Mouse (Mus musculus) gastrocnemius, postnatal 14 days (tissue): ENCODE results near the gene Tgfb2. TPM values are rescaled to one million over a fixed set of nuclear protein-coding genes. Genes with fewer than 3 reads are reported as not detected.
A peak's percentile ranks its signal among the peaks of the same experiment; 100 is the strongest.

ENCODE experiments used
- DNase-seq: peaks from one replicate; pipeline ENCODE4 v3.0.0; 2021; ENCODE audit warnings: mixed read lengths
- intact Hi-C: fragments of 180-260 bp; cut with DNase I; formaldehyde crosslinking; loops from one replicate; pipeline ENCODE4 v1.15.1; 2025; ENCODE audit warnings: low total_unique reads
- total RNA-seq, 2 experiments: library from RNA; stranded (reverse); gene quantifications; 2 replicates each; pipeline ENCODE4 v1.2.3; 2021

Tgfb2 gene
- total RNA-seq, 2 experiments from 2014 or later = 15.7 to 23.8 TPM

DNA sequence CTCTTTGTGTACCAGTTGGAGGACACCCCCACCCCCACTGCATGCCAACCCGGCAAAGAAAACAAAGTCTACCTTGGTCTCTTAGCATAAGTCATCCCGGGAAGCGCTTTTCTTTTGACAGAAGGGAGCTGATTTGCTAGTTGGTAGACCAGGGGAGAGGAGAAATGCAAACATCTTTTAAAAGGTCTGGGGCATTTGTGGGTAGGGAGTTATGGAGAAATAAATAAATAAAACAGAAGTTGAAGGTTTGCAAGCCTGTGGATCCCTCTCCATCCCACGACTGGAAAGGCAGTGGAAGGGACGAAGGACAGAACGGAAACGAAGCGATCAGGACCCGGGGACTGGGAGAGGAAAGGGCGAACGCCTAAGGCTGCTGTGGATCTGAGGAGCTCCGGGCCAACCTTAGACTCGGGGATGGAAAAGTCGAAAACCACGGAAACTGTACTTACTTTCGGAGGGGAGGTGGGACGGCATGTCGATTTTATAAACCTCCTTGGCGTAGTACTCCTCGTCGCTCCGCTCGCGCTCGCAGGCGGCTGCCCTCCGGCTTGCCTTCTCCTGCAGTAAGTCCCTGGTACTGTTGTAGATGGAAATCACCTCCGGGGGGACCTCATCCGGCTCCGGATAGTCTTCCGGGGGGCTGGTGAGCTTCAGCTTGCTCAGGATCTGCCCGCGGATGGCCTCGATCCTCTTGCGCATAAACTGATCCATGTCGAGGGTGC lies 1.6 kb downstream of the Tgfb2 start:
- DNase-seq = peak; percentile 36
- intact Hi-C loops = loop anchor here (10.0 kb wide), 1 partner anchor 149 kb away; no protein-coding TSS in a partner anchor

DNA sequence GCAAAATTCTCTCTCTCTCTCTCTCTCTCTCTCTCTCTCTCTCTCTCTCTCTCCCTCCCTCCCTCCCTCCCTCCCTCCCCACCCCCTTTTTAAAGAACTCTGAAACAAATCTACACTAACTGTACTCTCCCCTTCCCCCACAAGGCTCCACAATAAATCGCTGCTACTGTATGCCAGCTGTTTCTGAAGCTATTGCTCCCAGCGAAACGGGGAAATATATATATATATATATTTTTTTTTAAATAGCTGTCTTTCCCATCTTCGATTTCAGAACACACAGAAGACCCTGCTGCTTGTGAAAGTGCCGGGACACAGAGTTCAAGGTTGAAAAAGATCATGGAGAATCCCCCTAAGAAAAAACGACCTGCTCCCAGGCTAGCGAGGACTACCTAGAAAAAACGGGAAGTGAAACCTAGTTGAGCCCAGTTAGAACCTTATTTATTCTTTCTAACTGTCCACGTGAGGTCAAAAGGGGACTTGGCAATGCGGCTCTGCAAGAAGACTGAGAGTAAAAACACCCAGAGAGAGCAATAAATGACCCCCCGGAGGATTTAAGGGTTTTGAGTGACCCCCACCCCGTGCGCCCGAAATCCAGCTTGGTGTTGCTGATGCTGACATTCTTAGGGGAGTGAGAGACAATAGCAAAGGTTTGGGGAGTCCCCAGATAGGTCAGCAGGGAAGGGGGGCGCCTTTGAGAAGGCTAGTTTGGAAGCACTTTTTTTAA lies 2.4 kb downstream of the Tgfb2 start:
- intact Hi-C loops = loop anchor here (10.0 kb wide), 1 partner anchor 149 kb away; no protein-coding TSS in a partner anchor
- peak; percentile 22 for DNase-seq

DNA sequence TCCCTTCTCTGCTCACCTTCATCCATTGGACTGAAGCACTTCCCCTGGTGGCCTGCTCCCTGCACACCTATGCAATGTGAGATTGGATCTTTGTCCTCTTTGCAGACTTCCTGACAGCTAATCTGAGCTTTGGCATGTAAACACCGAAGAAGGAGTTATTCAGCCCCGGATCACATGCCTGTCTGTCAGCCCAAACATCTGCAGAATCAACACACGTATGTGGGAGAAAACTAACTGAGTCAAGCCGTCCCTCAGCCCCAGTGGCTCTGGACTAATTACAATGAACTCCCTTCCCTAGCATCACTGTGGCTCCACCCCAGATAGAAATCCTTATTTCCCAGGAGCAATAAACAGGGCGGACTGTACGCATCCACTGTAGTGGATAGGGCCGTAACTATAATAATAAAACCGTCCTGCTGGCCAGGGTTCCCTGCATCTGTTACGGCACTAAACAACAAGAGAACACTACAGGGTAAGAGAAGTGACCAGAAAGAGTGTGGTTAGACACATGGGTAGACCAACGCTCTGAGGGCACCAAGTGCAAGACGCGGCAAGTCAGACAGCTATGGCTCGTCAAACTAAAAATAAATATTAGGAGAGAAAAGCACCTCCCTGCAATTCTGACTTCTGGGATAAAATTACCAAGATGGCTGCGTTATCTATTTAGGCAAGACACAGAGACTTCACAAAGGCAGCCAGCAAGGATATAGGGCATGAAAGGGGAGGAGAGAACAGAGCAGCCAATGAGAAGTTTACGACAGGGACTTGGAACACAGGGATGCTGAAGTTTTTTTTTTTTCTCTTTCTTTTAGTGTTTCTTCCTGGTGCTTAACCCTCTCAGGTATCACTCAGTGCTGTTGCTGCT lies 3.2 kb downstream of the Tgfb2 start:
- peak; percentile 24 for DNase-seq
- intact Hi-C loops = loop anchor here (10.0 kb wide), 1 partner anchor 148 kb away; no protein-coding TSS in a partner anchor

DNA sequence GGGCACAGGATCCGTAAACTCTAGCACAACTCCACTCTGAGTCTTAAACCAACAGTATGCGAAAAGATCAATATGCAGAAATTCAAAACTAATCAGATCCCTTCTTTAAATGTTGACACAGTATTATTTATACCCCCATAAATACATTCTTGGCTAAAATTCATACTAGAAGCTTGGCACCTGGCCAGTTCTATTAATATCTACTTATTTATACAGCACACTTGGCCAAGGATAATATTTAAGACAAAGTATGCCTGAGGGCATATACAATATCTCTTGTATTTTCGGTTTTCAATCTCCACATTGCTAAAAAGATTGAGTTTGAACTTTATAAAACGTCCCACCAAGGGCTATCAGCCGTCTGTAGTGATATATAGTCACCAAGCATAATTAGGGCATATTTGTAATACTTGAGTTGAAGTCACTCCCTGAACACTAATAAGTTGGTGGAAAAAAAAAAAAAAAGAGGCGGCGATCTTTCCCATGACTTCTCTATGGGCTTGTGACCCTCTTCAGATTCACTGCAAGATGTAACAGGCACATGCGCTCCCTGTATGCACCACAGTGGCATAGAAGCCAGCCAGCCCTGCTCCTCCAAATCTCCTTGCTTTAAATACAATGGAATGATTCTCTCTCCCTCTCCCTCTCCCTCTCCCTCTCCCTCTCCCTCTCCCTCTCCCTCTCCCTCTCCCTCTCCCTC lies 4.4 kb downstream of the Tgfb2 start:
- DNase-seq = no peak
- intact Hi-C loops = loop anchor here (10.0 kb wide), 1 partner anchor 147 kb away; no protein-coding TSS in a partner anchor

DNA sequence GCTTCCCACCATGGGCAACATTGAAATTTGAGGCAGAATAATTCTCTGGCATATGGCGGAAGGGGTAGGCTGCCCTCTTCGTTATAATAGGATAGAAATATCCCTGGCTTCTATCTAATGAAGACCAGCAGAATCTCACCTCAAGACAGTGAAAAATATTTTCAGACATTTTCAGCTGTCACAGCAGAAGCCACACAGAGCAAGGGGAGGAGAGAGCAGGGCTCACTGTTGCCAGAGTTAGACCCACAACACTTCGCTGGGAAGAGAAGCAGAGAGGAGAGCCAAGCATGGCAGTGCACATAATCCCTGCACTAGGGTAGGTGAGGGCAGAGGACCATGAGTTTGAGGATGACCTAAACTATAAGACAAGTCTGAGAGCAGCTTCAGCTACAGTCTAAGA lies 5.3 kb downstream of the Tgfb2 start:
- intact Hi-C loops = loop anchor here (10.0 kb wide), 1 partner anchor 146 kb away; no protein-coding TSS in a partner anchor
- DNase-seq = no peak

DNA sequence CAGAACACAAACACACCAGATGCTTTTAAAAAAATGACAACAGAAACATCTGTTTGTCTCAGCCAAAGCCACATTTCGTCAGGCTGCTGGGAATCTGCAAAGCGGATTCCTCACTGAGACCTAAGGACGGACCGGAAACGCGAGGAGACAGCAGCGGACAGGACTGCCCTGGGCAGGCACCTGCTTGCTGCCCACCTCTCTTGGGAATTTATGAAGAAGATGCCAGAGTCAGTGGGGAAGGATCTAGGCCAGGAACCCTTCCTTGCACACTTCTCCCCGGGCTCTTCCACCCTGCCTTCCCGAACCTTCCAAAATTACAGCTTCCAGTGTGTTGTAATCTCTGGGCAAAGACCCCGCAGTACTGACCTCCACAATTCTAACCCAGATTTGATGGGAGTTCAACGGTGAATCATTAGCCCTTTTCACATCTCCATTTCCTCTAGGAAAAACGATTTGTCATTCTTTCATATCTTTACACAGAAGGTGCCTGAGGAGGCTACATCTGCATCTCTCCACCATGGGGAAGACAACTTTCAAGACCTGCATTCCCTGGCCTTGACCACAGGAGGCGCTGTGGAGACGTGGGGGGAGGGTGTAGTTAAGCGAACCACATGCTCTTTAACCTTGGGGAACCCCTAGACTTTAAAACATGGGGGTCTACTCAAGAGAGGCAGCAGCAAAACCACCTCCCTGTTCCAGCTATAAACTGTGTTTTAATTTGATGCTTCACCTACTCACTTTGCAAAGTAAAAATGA lies 7.0 kb downstream of the Tgfb2 start:
- no peak for DNase-seq
- intact Hi-C loops = loop anchor here (10.0 kb wide), 2 partner anchors 54 to 304 kb away; no protein-coding TSS in a partner anchor

DNA sequence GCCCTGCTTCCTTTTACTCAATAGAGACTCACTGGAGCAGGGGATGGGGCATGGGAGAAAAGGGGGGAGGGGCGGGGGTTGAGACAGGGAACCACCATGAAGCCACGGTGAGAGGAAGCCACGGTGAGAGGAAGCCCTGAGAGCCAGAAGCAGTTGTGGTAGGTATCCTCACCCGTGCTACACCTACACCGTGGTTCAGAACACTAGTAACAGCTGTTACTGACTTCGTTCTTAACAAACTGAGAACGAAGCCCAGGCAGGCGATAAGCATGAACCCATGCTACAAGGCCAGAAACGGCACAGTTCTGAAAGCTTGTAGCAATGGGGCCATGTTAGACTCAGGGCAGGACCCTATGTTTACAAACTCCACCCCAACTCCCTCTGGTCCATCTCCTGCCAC lies 9.6 kb downstream of the Tgfb2 start:
- intact Hi-C loops = loop anchor here (10.0 kb wide), 2 partner anchors 51 to 301 kb away; no protein-coding TSS in a partner anchor
- DNase-seq = no peak

DNA sequence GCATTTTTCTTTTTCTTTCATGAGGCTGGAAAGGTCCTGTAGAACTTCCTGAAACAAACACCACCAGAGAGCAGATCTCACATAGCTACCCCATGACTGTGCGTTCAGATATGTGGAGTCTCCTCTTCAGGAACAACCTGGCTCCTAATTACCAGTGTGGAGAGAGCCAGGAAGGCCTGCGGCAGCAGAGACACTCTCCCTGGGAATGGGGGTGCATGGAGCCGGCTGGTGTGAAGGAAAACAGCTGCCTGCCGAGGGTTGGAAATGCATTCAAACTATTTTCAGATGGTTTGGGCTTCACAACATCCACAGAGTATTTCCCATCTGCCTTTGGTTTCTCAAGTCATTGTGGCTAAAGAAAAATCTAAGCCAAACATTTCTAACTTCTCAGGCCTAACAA lies 10.4 kb downstream of the Tgfb2 start:
- intact Hi-C loops = loop anchor here (10.0 kb wide), 2 partner anchors 51 to 301 kb away; no protein-coding TSS in a partner anchor

DNA sequence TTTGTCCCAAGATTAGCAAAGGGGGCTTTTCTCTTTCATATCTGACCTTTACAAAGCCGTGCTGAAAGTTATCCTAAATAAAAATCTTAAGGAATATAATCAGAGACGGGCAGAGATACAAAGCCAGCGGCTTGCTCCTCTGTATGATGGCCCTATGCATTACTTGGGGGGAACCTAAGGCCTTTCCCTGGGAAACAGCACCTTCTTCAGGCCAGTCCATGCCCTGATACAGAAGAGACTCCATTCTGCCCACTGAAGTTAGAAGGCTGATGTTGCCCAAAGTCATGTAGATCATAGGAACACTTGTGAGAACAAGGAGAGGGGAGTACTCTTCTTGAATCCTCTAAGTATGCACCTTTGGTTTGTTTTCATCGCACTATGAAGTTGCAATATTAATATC lies 13.4 kb downstream of the Tgfb2 start:
- intact Hi-C loops = loop anchor here (10.0 kb wide), 2 partner anchors 48 to 298 kb away; no protein-coding TSS in a partner anchor

More for the DNA sequence above, 10.4 kb downstream of the Tgfb2 start:
- DNase-seq = peak; percentile 44

DNA sequence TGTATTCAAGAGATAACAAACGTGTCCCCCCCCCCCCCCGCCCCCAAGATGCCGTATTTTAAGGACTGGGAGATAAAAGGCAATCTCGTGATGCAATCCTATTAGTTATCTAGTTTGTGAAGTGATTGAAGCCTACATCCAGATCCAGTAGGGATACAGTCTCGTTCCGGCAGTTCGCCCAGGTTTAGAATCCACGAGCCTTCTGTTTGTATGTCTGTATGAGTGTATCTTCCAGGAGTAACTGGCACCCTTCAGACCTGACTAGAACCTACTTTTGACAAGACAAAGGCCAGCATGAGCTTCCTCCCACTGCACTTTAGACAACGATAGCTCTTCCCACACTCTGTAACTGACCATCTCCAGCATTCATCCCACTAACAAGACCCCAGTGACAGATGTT lies 14.1 kb downstream of the Tgfb2 start:
- intact Hi-C loops = loop anchor here (10.0 kb wide), 2 partner anchors 47 to 297 kb away; no protein-coding TSS in a partner anchor
- DNase-seq = no peak

More for the DNA sequence above, 13.4 kb downstream of the Tgfb2 start:
- no peak for DNase-seq

DNA sequence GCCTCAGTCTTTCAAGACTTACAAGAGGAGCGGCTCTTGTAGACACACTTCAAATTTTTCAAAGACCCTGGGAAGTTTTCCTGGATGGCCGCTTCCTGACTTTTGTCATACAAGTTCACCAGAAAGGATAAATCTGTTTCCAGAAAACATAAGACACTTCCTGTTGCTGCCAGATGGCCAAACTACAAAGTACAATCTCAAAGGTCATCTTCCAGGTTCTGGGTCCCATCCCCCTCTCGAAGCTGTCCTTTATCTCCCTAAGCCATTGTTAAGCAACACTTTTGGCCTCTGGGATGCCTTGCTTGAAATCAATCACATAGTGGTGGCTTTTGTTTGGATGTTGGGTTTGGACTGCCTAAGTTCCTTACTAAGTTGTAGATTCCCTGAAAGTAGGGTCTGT lies 21.7 kb downstream of the Tgfb2 start:
- intact Hi-C loops = no loop called here

DNA sequence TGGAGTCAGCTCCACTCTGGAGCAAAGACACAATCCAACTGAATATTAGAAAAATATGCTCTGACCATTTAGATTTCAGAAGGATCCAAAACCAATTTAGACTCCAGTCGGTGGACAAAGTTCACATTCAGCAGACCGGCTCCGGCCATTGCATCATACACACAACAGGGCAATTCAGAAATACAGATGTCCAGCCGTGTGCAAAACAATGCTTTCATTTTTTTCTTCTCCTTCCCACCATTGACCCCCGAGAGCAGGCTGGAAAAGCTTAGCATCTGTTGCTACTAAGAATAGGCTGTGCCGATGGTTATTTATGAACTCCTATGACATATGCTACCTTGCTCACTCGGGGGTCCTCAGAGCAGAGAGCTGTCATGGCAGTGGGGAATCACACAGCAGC lies 23.2 kb downstream of the Tgfb2 start:
- DNase-seq = no peak
- intact Hi-C loops = no loop called here

More for the DNA sequence above, 21.7 kb downstream of the Tgfb2 start:
- DNase-seq = no peak

DNA sequence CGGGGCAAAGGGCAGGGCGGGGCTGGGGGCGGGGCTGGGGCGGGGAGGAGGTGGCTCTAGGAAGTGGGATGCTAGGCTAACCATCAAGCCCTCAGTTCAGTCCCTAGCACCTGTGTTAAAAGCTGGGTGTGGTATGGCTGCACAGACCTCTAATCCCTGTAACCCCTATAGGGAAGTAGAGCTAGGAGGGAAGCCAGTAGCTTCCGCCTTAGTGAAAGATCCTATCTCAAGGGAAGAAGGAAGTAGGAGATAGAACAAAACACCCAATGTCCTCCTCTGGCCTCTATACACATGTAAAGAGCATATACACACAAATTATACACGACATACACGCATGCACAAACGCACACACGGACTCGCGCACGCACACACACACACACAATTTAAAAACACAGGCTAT lies 28.2 kb downstream of the Tgfb2 start:
- intact Hi-C loops = no loop called here
- no peak for DNase-seq

DNA sequence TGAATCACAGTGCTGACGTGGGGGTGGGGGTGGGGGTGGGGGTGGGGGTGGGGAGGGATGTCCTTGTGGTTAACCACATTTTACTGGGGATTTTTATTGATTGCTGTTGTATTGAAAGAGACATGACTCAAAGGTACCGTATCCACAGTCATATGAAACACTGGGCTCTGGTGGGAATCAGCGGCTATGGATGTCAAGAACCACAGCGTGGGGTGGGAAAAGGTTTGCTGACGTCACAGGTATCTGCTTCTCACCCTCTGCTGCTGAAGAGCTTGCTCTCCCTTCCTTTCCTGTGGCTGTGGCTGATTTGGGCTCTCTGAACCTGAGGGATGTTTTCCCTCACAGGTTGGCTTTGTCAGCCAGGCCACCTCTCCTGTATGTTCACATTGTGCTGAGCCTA lies 29.6 kb downstream of the Tgfb2 start:
- DNase-seq = no peak
- intact Hi-C loops = no loop called here

DNA sequence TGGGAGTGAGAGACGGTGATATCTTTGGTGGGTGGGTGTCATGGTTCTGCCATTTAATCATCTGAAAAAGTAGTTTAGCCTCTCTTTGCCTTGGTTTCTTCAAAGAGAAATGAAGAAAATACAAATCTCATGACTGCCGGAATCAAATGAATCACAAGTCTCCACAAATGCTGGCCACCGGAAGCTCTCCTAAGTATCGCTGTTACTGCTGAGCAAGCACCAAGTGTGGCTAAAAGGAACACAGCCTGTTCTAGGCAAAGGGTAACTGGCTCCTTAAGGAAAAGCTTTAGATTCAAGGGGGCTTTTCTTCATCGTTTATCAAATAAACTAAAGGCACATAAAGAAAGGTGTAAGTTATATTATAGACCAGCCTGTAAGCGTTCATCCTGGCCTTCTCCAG lies 30.5 kb downstream of the Tgfb2 start:
- intact Hi-C loops = no loop called here
- DNase-seq = no peak

DNA sequence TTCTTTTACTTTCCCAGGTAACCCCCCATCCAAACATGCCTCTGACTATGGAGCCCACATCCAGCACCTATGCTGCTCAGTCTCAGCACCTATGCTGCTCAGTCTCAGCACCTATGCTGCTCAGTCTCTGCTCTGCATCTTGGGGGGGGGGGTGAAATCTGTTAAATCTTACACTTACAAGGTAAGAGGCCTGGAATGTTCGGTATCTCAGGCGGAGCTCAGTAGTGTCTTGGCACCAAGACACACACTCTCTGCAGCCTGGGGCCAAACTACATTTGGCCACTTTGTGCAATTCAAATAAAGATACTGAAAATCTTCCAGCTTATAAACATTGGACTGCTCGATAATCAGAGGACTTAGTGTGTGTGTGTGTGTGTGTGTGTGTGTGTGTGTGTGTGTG lies 31.2 kb downstream of the Tgfb2 start:
- intact Hi-C loops = no loop called here
- DNase-seq = no peak

DNA sequence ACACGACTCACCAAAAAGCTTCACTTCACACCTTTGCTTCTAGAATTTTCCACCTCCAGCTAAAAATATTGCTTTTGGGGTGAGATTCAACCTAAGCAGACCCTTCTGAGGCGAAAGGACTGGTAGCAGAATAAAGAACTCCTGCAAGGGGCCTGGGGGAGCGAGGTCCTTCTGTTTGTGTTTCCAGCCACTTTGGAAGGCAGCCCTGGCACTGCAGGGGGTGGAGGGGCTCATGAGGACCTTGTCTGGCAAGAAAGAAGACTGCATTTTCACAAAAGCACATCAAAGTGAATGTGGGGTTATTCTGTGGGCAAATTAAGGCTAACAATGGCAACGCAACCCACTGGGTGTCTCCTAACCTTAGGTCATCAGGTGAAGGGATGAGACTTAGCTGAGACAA lies 32.6 kb downstream of the Tgfb2 start:
- intact Hi-C loops = no loop called here

DNA sequence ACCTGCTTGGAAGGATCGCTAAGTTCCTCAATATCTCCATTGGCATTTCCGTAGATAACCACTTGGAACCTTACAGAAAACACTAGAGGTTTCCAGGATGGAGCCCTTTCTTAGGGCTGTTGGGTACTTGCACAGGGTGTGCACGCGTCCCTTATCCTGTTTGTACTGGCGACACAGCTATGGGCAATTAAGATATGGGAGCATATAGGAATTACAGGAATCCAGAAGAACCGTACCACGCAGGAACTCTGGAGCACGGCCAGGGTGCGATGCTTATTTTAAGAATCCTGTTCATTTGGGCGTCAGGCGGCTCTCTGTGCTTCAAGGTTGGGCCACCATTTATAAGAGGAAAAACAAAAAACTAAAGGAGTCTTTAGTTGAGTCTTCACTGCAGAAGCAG lies 42.4 kb downstream of the Tgfb2 start:
- intact Hi-C loops = no loop called here

More for the DNA sequence above, 32.6 kb downstream of the Tgfb2 start:
- no peak for DNase-seq

More for the DNA sequence above, 42.4 kb downstream of the Tgfb2 start:
- no peak for DNase-seq
